Mouse (Mus musculus) MEL (cell line): ENCODE results near the gene Diras2. TPM values are rescaled to one million over a fixed set of nuclear protein-coding genes. Genes with fewer than 3 reads are reported as not detected.

Experiments
- DNase-seq: peaks from one replicate; pipeline ENCODE4 v3.0.0; 2011; ENCODE audit warnings: low read depth, low spot score
- H3K27ac ChIP-seq: 2 replicates; pipeline ENCODE4 v1.5.1; 2012; ENCODE audit warnings: low read depth, mild to moderate bottlenecking, control low read depth, low read length, moderate library complexity; ENCODE audit not compliant: control insufficient read depth
- H3K27me3 ChIP-seq, 2 experiments: fragments of 150-350 bp in 1 of 2; sonication (generic) in 1 of 2; 2 replicates each; pipeline ENCODE4 v1.6.1; 2012; ENCODE audit warnings: low read length in 2 of 2, mild to moderate bottlenecking in 2 of 2, improper control_type of control experiment in 1 of 2, moderate library complexity in 1 of 2; ENCODE audit not compliant: insufficient read depth in 2 of 2, control insufficient read depth in 1 of 2
- H3K36me3 ChIP-seq, 2 experiments: 2 replicates each; pipeline ENCODE4 v1.6.1; 2012 to 2014; ENCODE audit warnings: low read length in 2 of 2, improper control_type of control experiment in 1 of 2, inconsistent platforms in 1 of 2, mild to moderate bottlenecking in 1 of 2; ENCODE audit not compliant: insufficient read depth in 2 of 2, control insufficient read depth in 1 of 2
- H3K4me1 ChIP-seq, 2 experiments: fragments of 150-350 bp in 1 of 2; sonication (generic) in 1 of 2; 2 replicates each; pipeline ENCODE4 v1.6.1; 2012; ENCODE audit warnings: low read length in 2 of 2, improper control_type of control experiment in 1 of 2, mild to moderate bottlenecking in 1 of 2; ENCODE audit not compliant: insufficient read depth in 2 of 2, control insufficient read depth in 1 of 2
- H3K4me3 ChIP-seq, 2 experiments: fragments of 150-350 bp in 1 of 2; sonication (generic) in 1 of 2; 2 replicates each; pipeline ENCODE4 v1.5.1; 2012; ENCODE audit warnings: low read depth in 2 of 2, low read length in 2 of 2, mild to moderate bottlenecking in 2 of 2, moderate library complexity in 2 of 2, control low read depth in 1 of 2, improper control_type of control experiment in 1 of 2; ENCODE audit not compliant: control insufficient read depth in 1 of 2, insufficient read depth in 1 of 2
- H3K79me2 ChIP-seq: 2 replicates; pipeline ENCODE4 v1.6.1; 2012; ENCODE audit warnings: mild to moderate bottlenecking, low read length, moderate library complexity; ENCODE audit not compliant: control insufficient read depth, poor library complexity, insufficient read depth
- H3K9ac ChIP-seq: 2 replicates; pipeline ENCODE4 v1.6.1; 2012; ENCODE audit warnings: low read depth, mild to moderate bottlenecking, control low read depth, low read length, moderate library complexity; ENCODE audit not compliant: control insufficient read depth, poor library complexity, severe bottlenecking
- H3K9me3 ChIP-seq: fragments of 150-350 bp; sonication (generic); replicated peaks from 2 replicates; pipeline ENCODE4 v1.6.1; 2012; ENCODE audit warnings: mild to moderate bottlenecking, low read length, improper control_type of control experiment, moderate library complexity; ENCODE audit not compliant: insufficient read depth
- ELF1 ChIP-seq: IDR thresholded peaks from 2 replicates; pipeline ENCODE4 v1.6.1; 2014; ENCODE audit warnings: low read depth, mild to moderate bottlenecking, inconsistent platforms, low read length, improper control_type of control experiment, moderate library complexity
- EP300 ChIP-seq, 2 experiments: IDR thresholded peaks; 2 replicates each; pipeline ENCODE4 v1.6.1; 2011; ENCODE audit warnings: improper control_type of control experiment in 2 of 2, low read length in 2 of 2, low read depth in 1 of 2, mild to moderate bottlenecking in 1 of 2
- ETS1 ChIP-seq: IDR thresholded peaks from 2 replicates; pipeline ENCODE4 v1.6.1; 2012; ENCODE audit warnings: low read depth, mild to moderate bottlenecking, inconsistent platforms, low read length, improper control_type of control experiment, moderate library complexity
- GATA1 ChIP-seq: IDR thresholded peaks from 2 replicates; pipeline ENCODE4 v1.6.1; 2011; ENCODE audit warnings: low read depth, low read length, improper control_type of control experiment
- JUND ChIP-seq: IDR thresholded peaks from 2 replicates; pipeline ENCODE4 v1.6.1; 2011; ENCODE audit warnings: low read depth, mild to moderate bottlenecking, improper control_type of control experiment, low read length
- KAT2A ChIP-seq: conservative IDR thresholded peaks from 2 replicates; pipeline ENCODE4 v1.6.1; 2012; ENCODE audit warnings: low read depth, low read length, improper control_type of control experiment, inconsistent platforms
- MAX ChIP-seq: IDR thresholded peaks from 2 replicates; pipeline ENCODE4 v1.6.1; 2011; ENCODE audit warnings: low read length, improper control_type of control experiment
- MAZ ChIP-seq: IDR thresholded peaks from 2 replicates; pipeline ENCODE4 v1.6.1; 2012; ENCODE audit warnings: low read depth, mild to moderate bottlenecking, inconsistent platforms, low read length, improper control_type of control experiment
- MXI1 ChIP-seq: IDR thresholded peaks from 2 replicates; pipeline ENCODE4 v1.6.1; 2011; ENCODE audit warnings: mild to moderate bottlenecking, low read depth, low read length, improper control_type of control experiment
- MYC ChIP-seq: IDR thresholded peaks from 2 replicates; pipeline ENCODE4 v1.6.1; 2011; ENCODE audit warnings: low read depth, mild to moderate bottlenecking, low read length, improper control_type of control experiment, moderate library complexity
- NELFE ChIP-seq: IDR thresholded peaks from 2 replicates; pipeline ENCODE4 v1.6.1; 2011; ENCODE audit warnings: low read depth, low read length, improper control_type of control experiment
- NRF1 ChIP-seq: IDR thresholded peaks from 2 replicates; pipeline ENCODE4 v1.6.1; 2014; ENCODE audit warnings: low read depth, mild to moderate bottlenecking, inconsistent platforms, low read length, improper control_type of control experiment, moderate library complexity; ENCODE audit not compliant: poor library complexity, insufficient read depth, severe bottlenecking
- RAD21 ChIP-seq: IDR thresholded peaks from 2 replicates; pipeline ENCODE4 v1.6.1; 2011; ENCODE audit warnings: mild to moderate bottlenecking, low read depth, low read length, improper control_type of control experiment
- RCOR1 ChIP-seq: IDR thresholded peaks from 2 replicates; pipeline ENCODE4 v1.6.1; 2012; ENCODE audit warnings: low read depth, mild to moderate bottlenecking, inconsistent platforms, low read length, improper control_type of control experiment
- SIN3A ChIP-seq: IDR thresholded peaks from 2 replicates; pipeline ENCODE4 v1.6.1; 2012; ENCODE audit warnings: low read length, improper control_type of control experiment, inconsistent platforms
- TCF12 ChIP-seq: IDR thresholded peaks from 2 replicates; pipeline ENCODE4 v1.6.1; 2014; ENCODE audit warnings: low read depth, mild to moderate bottlenecking, inconsistent platforms, low read length, improper control_type of control experiment, moderate library complexity
- ZC3H11A ChIP-seq: IDR thresholded peaks from 2 replicates; pipeline ENCODE4 v1.6.1; 2012; ENCODE audit warnings: low read depth, mild to moderate bottlenecking, inconsistent platforms, low read length, improper control_type of control experiment
- ZKSCAN1 ChIP-seq: IDR thresholded peaks from 2 replicates; pipeline ENCODE4 v1.6.1; 2012; ENCODE audit warnings: low read depth, mild to moderate bottlenecking, inconsistent platforms, low read length, improper control_type of control experiment, moderate library complexity
- ZMIZ1 ChIP-seq: IDR thresholded peaks from 2 replicates; pipeline ENCODE4 v1.6.1; 2012; ENCODE audit warnings: low read depth, mild to moderate bottlenecking, inconsistent platforms, low read length, improper control_type of control experiment, moderate library complexity
- ZNF384 ChIP-seq: IDR thresholded peaks from 2 replicates; pipeline ENCODE4 v1.6.1; 2012; ENCODE audit warnings: low read depth, mild to moderate bottlenecking, inconsistent platforms, low read length, improper control_type of control experiment
- polyA plus RNA-seq, 2 experiments: library from polyadenylated mRNA; stranded (reverse) in 1 of 2; unstranded in 1 of 2; fragments of >175 nt in 1 of 2; fragments of >200 nt in 1 of 2; gene quantifications; 2 replicates each; pipeline versions ENCODE4 v1.2.1 to v1.2.4; 2012; ENCODE audit warnings: low replicate concordance in 2 of 2, low read depth in 1 of 2; ENCODE audit not compliant: insufficient read length in 2 of 2, insufficient read depth in 1 of 2, missing spikeins in 1 of 2
- total RNA-seq: library from RNA; depleted of rRNA; stranded (reverse); fragments of 300-350 nt; gene quantifications from 2 replicates; pipeline ENCODE4 v1.2.3, GENCODE M21; 2012

Diras2 gene
- total and polyA plus RNA-seq, 3 experiments, result not detected

- H3K9ac ChIP-seq, result no peak overlapping the region
- TF ChIP-seq ZNF384 (peak; percentile 34; the same call in 1 of the 2 replicates), ELF1 (no peak)
- no peaks in the 10 kb centered on the region for H3K27me3 ChIP-seq
- H3K79me2 ChIP-seq, result no peaks in the 10 kb centered on the region
- no peak for DNase-seq
- peaks cover 0 to 14% of the 10 kb centered on the region in 2 experiments; a peak in 2 of 4 replicates for H3K36me3 ChIP-seq
- no peak overlapping the region for H3K4me3 ChIP-seq
- no peaks in the 10 kb centered on the region for H3K9me3 ChIP-seq
- H3K4me1 ChIP-seq, result peaks cover 0 to 29% of the 10 kb centered on the region in 2 experiments; a peak in 2 of 4 replicates
- no peak overlapping the region for H3K27ac ChIP-seq
Observed at GRCm38 (mm10) chr13:52561367-52562165, 30.5 kb upstream of the Diras2 start.

DNA sequence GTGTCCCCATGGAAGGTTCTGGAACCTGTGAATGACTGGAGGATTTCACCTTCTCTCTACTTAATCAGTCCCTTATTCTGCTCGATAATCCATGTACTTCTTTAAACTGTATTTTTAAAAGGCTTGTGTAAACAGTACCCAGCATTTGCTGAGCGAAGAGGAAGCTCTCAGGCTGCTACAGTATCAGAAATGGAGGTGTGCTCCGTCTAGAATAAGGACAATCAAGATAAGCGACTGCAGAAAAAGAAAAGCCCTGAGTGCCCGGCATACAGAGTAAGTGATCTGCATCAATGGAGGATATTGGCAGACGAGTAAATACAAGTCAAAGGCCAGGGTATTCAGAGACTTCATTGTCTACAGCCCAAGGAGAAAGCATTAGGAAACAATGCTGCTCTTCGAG, 26.3 kb upstream of the Diras2 start:
- peak; percentile 71; the same call in 1 of the 2 replicates for TF ChIP-seq GATA1
- TF ChIP-seq TCF12, result peak; percentile 44; the same call in 1 of the 2 replicates
- TF ChIP-seq MAX, result no peak
- TF ChIP-seq NRF1, result no peak
- TF ChIP-seq SIN3A, result peak; percentile 25; the same call in 1 of the 2 replicates
- 0 out of 2 replicates have a peak, but pooled peaks have one; percentile 30 for TF ChIP-seq RCOR1
- peak; percentile 52 to 53; a peak in 3 of 4 replicates for TF ChIP-seq EP300 (IDR thresholded peaks at IDR 0.05; ENCODE audit: low read depth in 1 of 2, low read length in 2 of 2)
- TF ChIP-seq NELFE, result no peak
- Histone ChIP-seq H3K9me3 (no peaks in the 10 kb centered on the region), H3K36me3 (peaks cover 0 to 18% of the 10 kb centered on the region in 2 experiments; a peak in 2 of 4 replicates)

GRCm38 (mm10) chr13:52554722-52555121, 23.6 kb upstream of the Diras2 start:
- H3K27ac ChIP-seq, result no peak overlapping the region
- no peaks in the 10 kb centered on the region for H3K79me2 ChIP-seq
- TF ChIP-seq ZC3H11A, result no peak
- no peak for TF ChIP-seq RAD21
- TF ChIP-seq MXI1, result no peak
- TF ChIP-seq ZKSCAN1, result no peak
- TF ChIP-seq KAT2A, result no peak
- TF ChIP-seq ZMIZ1, result no peak
- no peak for TF ChIP-seq JUND
- TF ChIP-seq ETS1, result no peak
- no peak for TF ChIP-seq MYC
- TF ChIP-seq MAZ, result no peak
- no peak for TF ChIP-seq TCF12
- TF ChIP-seq GATA1, result no peak
- no peak overlapping the region for H3K4me3 ChIP-seq
- no peak for DNase-seq
- H3K9ac ChIP-seq, result no peak overlapping the region
- peaks cover 0 to 21% of the 10 kb centered on the region in 2 experiments; a peak in 2 of 4 replicates for H3K36me3 ChIP-seq
- no peaks in the 10 kb centered on the region for H3K9me3 ChIP-seq
- H3K27me3 ChIP-seq, result no peaks in the 10 kb centered on the region
- H3K4me1 ChIP-seq, result peaks cover 0 to 37% of the 10 kb centered on the region in 2 experiments

More for the DNA sequence above, 26.3 kb upstream of the Diras2 start:
- DNase-seq, result peak; percentile 57
- Histone ChIP-seq H3K27ac (no peak overlapping the region; the same call in 1 of the 2 replicates), H3K4me1 (peaks cover 0 to 24% of the 10 kb centered on the region in 2 experiments), H3K9ac (no peak overlapping the region), H3K4me3 (0 out of 4 replicates have a peak overlapping the region, but pooled peaks of 1 of the 2 experiments have one; percentile 6), H3K27me3 (no peaks in the 10 kb centered on the region), H3K79me2 (no peaks in the 10 kb centered on the region)
